Mouse (Mus musculus) CH12.LX (cell line): ENCODE measurements around the gene Oxsr1. TPM values are rescaled to one million over a fixed set of nuclear protein-coding genes. Genes with fewer than 3 reads are reported as not detected.
A peak's percentile ranks its signal among the peaks of the same experiment; 100 is the strongest.

ENCODE experiments used
- DNase-seq: peaks from one replicate; pipeline ENCODE4 v3.0.0-alpha.2; 2013; ENCODE audit errors: extremely low read depth
- H3K27ac ChIP-seq: 2 replicates; pipeline ENCODE4 v1.5.1; 2012; ENCODE audit warnings: low read depth, mild to moderate bottlenecking, control low read depth, moderate library complexity; ENCODE audit not compliant: insufficient read depth
- H3K27me3 ChIP-seq: replicated peaks from 2 replicates; pipeline ENCODE3; 2012; ENCODE audit warnings: inconsistent platforms
- H3K36me3 ChIP-seq, 2 experiments: replicated peaks in 1 of 2; 2 replicates each; pipeline versions ENCODE3 to v1.6.1; 2012; ENCODE audit warnings: inconsistent platforms in 1 of 2, low read length in 1 of 2, mild to moderate bottlenecking in 1 of 2, mixed read lengths in 1 of 2, moderate library complexity in 1 of 2; ENCODE audit not compliant: control insufficient read depth in 1 of 2, insufficient read depth in 1 of 2
- H3K4me1 ChIP-seq, 2 experiments: 2 replicates each; pipeline ENCODE4 v1.6.1; 2012; ENCODE audit warnings: inconsistent platforms in 1 of 2, moderate library complexity in 1 of 2; ENCODE audit not compliant: insufficient read depth in 2 of 2, control insufficient read depth in 1 of 2
- H3K4me2 ChIP-seq: 2 replicates; pipeline ENCODE4 v1.6.1; 2012; ENCODE audit warnings: low read depth, mild to moderate bottlenecking, control low read depth; ENCODE audit not compliant: poor library complexity, insufficient read depth, severe bottlenecking
- H3K4me3 ChIP-seq, 3 experiments: fragments of 150-350 bp in 1 of 3; sonication (generic) in 1 of 3; replicated peaks in 1 of 3; 2 replicates each; pipeline versions ENCODE3 to v1.5.1; 2011 to 2012; ENCODE audit warnings: low read depth in 2 of 3, low read length in 2 of 3, mild to moderate bottlenecking in 2 of 3, moderate library complexity in 2 of 3, control low read depth in 1 of 3, improper control_type of control experiment in 1 of 3, inconsistent platforms in 1 of 3, mixed read lengths in 1 of 3; ENCODE audit not compliant: poor library complexity in 1 of 3
- H3K79me2 ChIP-seq: replicated peaks from 2 replicates; pipeline ENCODE4 v1.6.1; 2012; ENCODE audit warnings: mild to moderate bottlenecking, moderate library complexity; ENCODE audit not compliant: control insufficient read depth, poor library complexity, insufficient read depth, severe bottlenecking; ENCODE audit errors: extremely low read depth
- H3K9ac ChIP-seq: 2 replicates; pipeline ENCODE4 v1.6.1; 2012; ENCODE audit warnings: low read depth, mild to moderate bottlenecking, control low read depth, moderate library complexity; ENCODE audit not compliant: insufficient read depth
- H3K9me3 ChIP-seq: replicated peaks from 2 replicates; pipeline ENCODE3; 2012; ENCODE audit warnings: low read length, inconsistent platforms, mixed read lengths
- BHLHE40 ChIP-seq: IDR thresholded peaks from 2 replicates; pipeline ENCODE4 v1.6.1; 2011; ENCODE audit warnings: mild to moderate bottlenecking, low read depth, low read length, improper control_type of control experiment
- CHD1 ChIP-seq: IDR thresholded peaks from 2 replicates; pipeline ENCODE4 v1.6.1; 2012; ENCODE audit warnings: low read depth, low read length, improper control_type of control experiment, inconsistent platforms
- CHD2 ChIP-seq: IDR thresholded peaks from 2 replicates; pipeline ENCODE4 v1.6.1; 2011; ENCODE audit warnings: low read length, improper control_type of control experiment
- CTCF ChIP-seq, 2 experiments: IDR thresholded peaks in 1 of 2; conservative IDR thresholded peaks in 1 of 2; 2 replicates each; pipeline ENCODE4 v1.5.1; 2011 to 2012; ENCODE audit warnings: low read depth in 2 of 2, low read length in 2 of 2, improper control_type of control experiment in 1 of 2, inconsistent platforms in 1 of 2, mild to moderate bottlenecking in 1 of 2, moderate library complexity in 1 of 2
- E2F4 ChIP-seq: IDR thresholded peaks from 2 replicates; pipeline ENCODE4 v1.6.1; 2011; ENCODE audit warnings: low read depth, low read length, improper control_type of control experiment; ENCODE audit not compliant: insufficient replicate concordance
- ELF1 ChIP-seq: IDR thresholded peaks from 2 replicates; pipeline ENCODE4 v1.6.1; 2014; ENCODE audit warnings: low read depth, mild to moderate bottlenecking, inconsistent platforms, low read length, improper control_type of control experiment
- EP300 ChIP-seq: IDR thresholded peaks from 2 replicates; pipeline ENCODE4 v1.6.1; 2011; ENCODE audit warnings: low read length, improper control_type of control experiment
- ETS1 ChIP-seq: conservative IDR thresholded peaks from 2 replicates; pipeline ENCODE4 v1.6.1; 2012; ENCODE audit warnings: low read depth, mild to moderate bottlenecking, inconsistent platforms, low read length, improper control_type of control experiment, moderate library complexity
- GABPA ChIP-seq: IDR thresholded peaks from 2 replicates; pipeline ENCODE4 v1.6.1; 2012; ENCODE audit warnings: low read depth, low read length, improper control_type of control experiment, inconsistent platforms; ENCODE audit not compliant: insufficient replicate concordance
- HCFC1 ChIP-seq: IDR thresholded peaks from 2 replicates; pipeline ENCODE4 v1.6.1; 2012; ENCODE audit warnings: low read depth, mild to moderate bottlenecking, inconsistent platforms, low read length, improper control_type of control experiment
- IRF4 ChIP-seq: IDR thresholded peaks from 2 replicates; pipeline ENCODE4 v1.6.1; 2014; ENCODE audit warnings: low read depth, mild to moderate bottlenecking, inconsistent platforms, low read length, improper control_type of control experiment
- JUN ChIP-seq: IDR thresholded peaks from 2 replicates; pipeline ENCODE4 v1.6.1; 2011; ENCODE audit warnings: low read depth, mild to moderate bottlenecking, low read length, improper control_type of control experiment, moderate library complexity; ENCODE audit not compliant: insufficient read depth
- KAT2A ChIP-seq: IDR thresholded peaks from 2 replicates; pipeline ENCODE4 v1.6.1; 2012; ENCODE audit warnings: low read length, improper control_type of control experiment, inconsistent platforms; ENCODE audit not compliant: insufficient replicate concordance
- MAFK ChIP-seq: IDR thresholded peaks from 2 replicates; pipeline ENCODE4 v1.6.1; 2011; ENCODE audit warnings: low read length, improper control_type of control experiment; ENCODE audit not compliant: insufficient replicate concordance
- MAX ChIP-seq: IDR thresholded peaks from 2 replicates; pipeline ENCODE4 v1.6.1; 2011; ENCODE audit warnings: low read length, improper control_type of control experiment
- MAZ ChIP-seq: IDR thresholded peaks from 2 replicates; pipeline ENCODE4 v1.6.1; 2012; ENCODE audit warnings: low read depth, mild to moderate bottlenecking, inconsistent platforms, low read length, improper control_type of control experiment, moderate library complexity
- MEF2A ChIP-seq: IDR thresholded peaks from 2 replicates; pipeline ENCODE4 v1.6.1; 2014; ENCODE audit warnings: low read depth, mild to moderate bottlenecking, inconsistent platforms, low read length, improper control_type of control experiment, borderline replicate concordance
- MXI1 ChIP-seq: IDR thresholded peaks from 2 replicates; pipeline ENCODE4 v1.6.1; 2011; ENCODE audit warnings: mild to moderate bottlenecking, low read depth, low read length, improper control_type of control experiment
- MYC ChIP-seq: IDR thresholded peaks from 2 replicates; pipeline ENCODE4 v1.6.1; 2011; ENCODE audit warnings: low read depth, mild to moderate bottlenecking, improper control_type of control experiment, low read length
- NELFE ChIP-seq: IDR thresholded peaks from 2 replicates; pipeline ENCODE4 v1.6.1; 2011; ENCODE audit warnings: low read depth, low read length, improper control_type of control experiment
- NRF1 ChIP-seq: IDR thresholded peaks from 2 replicates; pipeline ENCODE4 v1.6.1; 2014; ENCODE audit warnings: low read depth, mild to moderate bottlenecking, inconsistent platforms, low read length, improper control_type of control experiment, moderate library complexity
- PAX5 ChIP-seq: IDR thresholded peaks from 2 replicates; pipeline ENCODE4 v1.6.1; 2012; ENCODE audit warnings: low read length, inconsistent platforms, mixed read lengths
- POLR2A ChIP-seq: IDR thresholded peaks from 2 replicates; pipeline ENCODE4 v1.6.1; 2011; ENCODE audit warnings: low read depth, mild to moderate bottlenecking, improper control_type of control experiment, low read length
- POLR2AphosphoS2 ChIP-seq: IDR thresholded peaks from 2 replicates; pipeline ENCODE4 v1.6.1; 2011; ENCODE audit warnings: low read depth, low read length, improper control_type of control experiment
- RAD21 ChIP-seq: IDR thresholded peaks from 2 replicates; pipeline ENCODE4 v1.6.1; 2011; ENCODE audit warnings: low read depth, mild to moderate bottlenecking, low read length, improper control_type of control experiment, moderate library complexity
- RCOR1 ChIP-seq: conservative IDR thresholded peaks from 2 replicates; pipeline ENCODE4 v1.6.1; 2012; ENCODE audit warnings: low read depth, mild to moderate bottlenecking, inconsistent platforms, low read length, improper control_type of control experiment
- SIN3A ChIP-seq: IDR thresholded peaks from 2 replicates; pipeline ENCODE4 v1.6.1; 2012; ENCODE audit warnings: low read length, improper control_type of control experiment, inconsistent platforms
- SMC3 ChIP-seq: IDR thresholded peaks from 2 replicates; pipeline ENCODE4 v1.6.1; 2011; ENCODE audit warnings: low read depth, low read length, improper control_type of control experiment
- TBP ChIP-seq: conservative IDR thresholded peaks from 2 replicates; pipeline ENCODE4 v1.6.1; 2011; ENCODE audit warnings: low read depth, low read length, improper control_type of control experiment
- TCF12 ChIP-seq: IDR thresholded peaks from 2 replicates; pipeline ENCODE4 v1.6.1; 2014; ENCODE audit warnings: low read depth, mild to moderate bottlenecking, inconsistent platforms, low read length, improper control_type of control experiment
- UBTF ChIP-seq: IDR thresholded peaks from 2 replicates; pipeline ENCODE4 v1.6.1; 2012; ENCODE audit warnings: low read depth, mild to moderate bottlenecking, inconsistent platforms, low read length, improper control_type of control experiment, moderate library complexity
- USF1 ChIP-seq: IDR thresholded peaks from 2 replicates; pipeline ENCODE4 v1.6.1; 2014; ENCODE audit warnings: low read depth, mild to moderate bottlenecking, inconsistent platforms, low read length, improper control_type of control experiment
- USF2 ChIP-seq: conservative IDR thresholded peaks from 2 replicates; pipeline ENCODE4 v1.6.1; 2011; ENCODE audit warnings: low read depth, low read length, improper control_type of control experiment
- ZC3H11A ChIP-seq: IDR thresholded peaks from 2 replicates; pipeline ENCODE4 v1.6.1; 2012; ENCODE audit warnings: low read depth, mild to moderate bottlenecking, inconsistent platforms, low read length, improper control_type of control experiment
- ZKSCAN1 ChIP-seq: IDR thresholded peaks from 2 replicates; pipeline ENCODE4 v1.6.1; 2012; ENCODE audit warnings: low read depth, inconsistent platforms, low read length, improper control_type of control experiment, borderline replicate concordance
- ZMIZ1 ChIP-seq: IDR thresholded peaks from 2 replicates; pipeline ENCODE4 v1.6.1; 2012; ENCODE audit warnings: low read depth, mild to moderate bottlenecking, inconsistent platforms, low read length, improper control_type of control experiment
- ZNF384 ChIP-seq: IDR thresholded peaks from 2 replicates; pipeline ENCODE4 v1.6.1; 2012; ENCODE audit warnings: low read depth, low read length, improper control_type of control experiment, inconsistent platforms
- dilution Hi-C: fragments of 300-500 bp; cut with MboI; formaldehyde crosslinking; loops from 2 replicates; pipeline ENCODE4 v1.14.3; 2020; ENCODE audit warnings: low sequenced_read_pairs; ENCODE audit not compliant: extremely low pct_unique_long_range_greater_than_20kb, extremely low pct_ligation_motif_present
- in situ Hi-C: fragments of 300-500 bp; cut with MboI; formaldehyde crosslinking; loops from 3 replicates; pipeline ENCODE4 v1.14.3; 2019; ENCODE audit warnings: low sequenced_read_pairs, low pct_ligation_motif_present, low pct_unique_long_range_greater_than_20kb, mixed read lengths
- polyA plus RNA-seq: library from polyadenylated mRNA; unstranded; fragments of >175 nt; gene quantifications from 2 replicates; pipeline ENCODE4 v1.2.1, GENCODE M21; 2012; ENCODE audit warnings: low read depth; ENCODE audit not compliant: insufficient read length
- total RNA-seq, 2 experiments: library from RNA; depleted of rRNA; stranded (reverse); fragments of 300-350 nt in 1 of 2; fragments of >200 nt in 1 of 2; gene quantifications; 2 replicates each; pipeline ENCODE4 v1.2.3; 2012 to 2014

Gene Oxsr1
- total and polyA plus RNA-seq, 3 experiments, result 22.1 to 36.1 (median 33.3) TPM

DNA sequence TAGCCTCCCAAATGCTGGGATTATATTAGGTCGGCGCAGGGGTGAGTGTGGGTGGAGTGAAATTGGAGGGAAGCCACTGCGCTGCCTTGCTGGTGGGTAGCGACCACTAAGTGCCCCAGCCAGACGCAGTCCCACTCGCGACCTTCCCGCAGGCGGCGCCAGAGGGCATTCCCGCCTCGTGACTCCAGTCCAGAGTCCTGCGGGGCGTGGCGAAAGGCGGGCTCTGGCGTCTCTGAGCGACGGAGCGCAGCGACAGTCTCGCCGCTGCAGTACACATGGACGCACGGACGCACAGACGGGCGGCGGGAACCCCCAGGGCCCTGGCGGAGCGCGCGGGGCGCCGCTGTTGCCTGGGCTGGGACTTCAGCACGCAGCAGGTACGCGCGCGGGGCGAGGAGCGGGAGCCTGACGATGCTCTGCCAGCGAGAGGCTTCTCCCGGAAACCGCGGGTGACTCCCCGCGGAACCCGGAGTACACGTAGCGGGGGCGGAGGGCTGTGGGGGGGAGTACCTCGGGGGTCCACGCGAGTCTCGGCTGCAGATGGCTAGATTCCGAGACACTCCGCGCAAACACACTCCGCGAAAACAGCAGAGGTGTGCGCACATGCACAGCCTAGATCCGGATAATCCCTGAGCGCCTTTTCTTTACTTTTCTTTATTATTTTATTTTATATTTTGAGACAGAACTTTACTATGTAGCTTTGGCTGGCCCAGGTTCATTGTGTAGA is 35.3 kb upstream of the Oxsr1 start, which contains the start of gene Xylb:
Xylb (plus strand) TSS at position 51 of the 727 bp plus-strand sequence.
- Histone ChIP-seq H3K4me1 (peaks cover 4% of the 10 kb centered on the region in 2 experiments; a peak in 2 of 4 replicates), H3K9me3 (no peaks in the 10 kb centered on the region), H3K4me2 (peak within 1 kb of the TSS; percentile 72), H3K4me3 (peak within 1 kb of the TSS; percentile 41 to 67 (median 58)), H3K27me3 (no peaks in the 10 kb centered on the region), H3K27ac (no peak within 1 kb of the TSS), H3K79me2 (no peaks in the 10 kb centered on the region), H3K36me3 (peaks cover 10 to 13% of the 10 kb centered on the region in 2 experiments), H3K9ac (peak within 1 kb of the TSS; percentile 76)
- in situ Hi-C loops, result loop anchor here (10.0 kb wide), 1 partner anchor 203 kb away; the partner anchor contains the start of genes Acaa1b and Gm47289
- dilution Hi-C loops, result no loop called here
- TF ChIP-seq ETS1, result no peak; the same call in 1 of the 2 replicates
- TF ChIP-seq BHLHE40, result peak; percentile 70
- TF ChIP-seq POLR2A, result peak; percentile 80
- TF ChIP-seq ZKSCAN1, result no peak
- TF ChIP-seq GABPA, result no peak
- peak; percentile 89 for TF ChIP-seq MAX
- peak; percentile 71 for TF ChIP-seq ZMIZ1
- peak; percentile 71; the same call in 1 of the 2 replicates for TF ChIP-seq SIN3A
- TF ChIP-seq PAX5, result no peak
- TF ChIP-seq MEF2A, result peak; percentile 55; the same call in 1 of the 2 replicates
- TF ChIP-seq USF1, result peak; percentile 64
- TF ChIP-seq UBTF, result no peak
- peak; percentile 34; the same call in 1 of the 2 replicates for TF ChIP-seq USF2
- TF ChIP-seq CTCF (conservative IDR thresholded peaks at IDR 0.05 in 1 of 2, IDR thresholded peaks at IDR 0.05 in 1 of 2; ENCODE audit: low read depth in 2 of 2, low read length in 2 of 2), result peak in 1 of 2 experiments; percentile 81; a peak in 2 of 4 replicates
- peak; percentile 69 for TF ChIP-seq NELFE
- TF ChIP-seq IRF4, result peak; percentile 74; the same call in 1 of the 2 replicates
- no peak for TF ChIP-seq RCOR1
- TF ChIP-seq KAT2A, result no peak
- TF ChIP-seq TBP, result no peak
- TF ChIP-seq ZNF384, result no peak
- peak; percentile 76; the same call in 1 of the 2 replicates for TF ChIP-seq TCF12
- peak; percentile 48; the same call in 1 of the 2 replicates for TF ChIP-seq E2F4
- no peak for TF ChIP-seq MAFK
- no peak for TF ChIP-seq ZC3H11A
- peak; percentile 78 for TF ChIP-seq SMC3
- TF ChIP-seq EP300, result no peak
- peak; percentile 45; the same call in 1 of the 2 replicates for TF ChIP-seq ELF1
- TF ChIP-seq HCFC1, result peak; percentile 48
- TF ChIP-seq MAZ, result 0 out of 2 replicates have a peak, but pooled peaks have one; percentile 47
- no peak for TF ChIP-seq CHD1
- TF ChIP-seq CHD2, result no peak
- peak; percentile 79; the same call in 1 of the 2 replicates for TF ChIP-seq MYC
- TF ChIP-seq JUN, result no peak
- peak; percentile 39; the same call in 1 of the 2 replicates for TF ChIP-seq NRF1
- TF ChIP-seq MXI1, result peak; percentile 95
- TF ChIP-seq RAD21, result peak; percentile 36
- no peak for TF ChIP-seq POLR2AphosphoS2
- peak; percentile 79 for DNase-seq
